In the genomic region with DNA sequence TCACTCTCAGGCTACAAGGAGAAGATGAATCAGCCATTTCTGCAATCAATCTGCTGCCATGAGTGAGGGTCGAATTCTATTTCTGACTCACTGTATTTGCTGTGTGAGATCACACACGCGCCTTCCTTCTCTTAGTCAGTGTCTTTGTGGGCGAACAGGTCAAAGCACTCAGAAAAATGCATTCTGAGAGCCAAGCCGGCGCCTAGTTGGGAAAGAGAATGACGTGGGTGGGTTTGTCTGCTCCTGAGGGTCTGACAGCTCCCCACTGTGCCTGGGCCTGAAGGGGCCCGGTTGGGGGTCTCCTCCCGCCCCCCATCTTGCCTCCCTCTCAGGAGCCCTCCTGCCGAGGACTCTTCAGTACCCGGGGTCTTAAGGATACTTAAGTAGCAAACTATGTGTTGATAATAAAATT, we compare ENCODE assay signal across 9 mouse cellular contexts.
DNase-seq lines count a peak whose midpoint lies in the region; ATAC-seq lines count a peak whose summit lies in the region.
"Had no signal": no experiment of that assay in that cellular context is flagged by ENCODE, and none has a peak within 500 bp of the region (broad histone marks: within the 10 kb centered on the region; RNA-seq: fewer than 3 reads in every experiment).

No protein-coding gene starts in this region.

- 5% methylated on average over 11 of the region's 11 CpGs for WGBS in heart, embryonic 13.5 days
- 14% methylated on average over 11 of the region's 11 CpGs for WGBS in hindbrain, embryonic 13.5 days
- WGBS in stomach, embryonic 15.5 days, result 12% methylated on average over 11 of the region's 11 CpGs

- H3K36me3 ChIP-seq in heart, embryonic 13.5 days, result no peaks in the 10 kb centered on the region
- no peaks in the 10 kb centered on the region for H3K36me3 ChIP-seq in hindbrain, embryonic 13.5 days
- H3K36me3 ChIP-seq in stomach, embryonic 15.5 days, result no peaks in the 10 kb centered on the region

- H3K27me3 ChIP-seq in heart, embryonic 13.5 days (replicated peaks), result 0 out of 2 replicates have a peak, but pooled peaks cover 4% of the 10 kb centered on the region
- H3K27me3 ChIP-seq in hindbrain, embryonic 13.5 days, result no peaks in the 10 kb centered on the region
- H3K27me3 ChIP-seq in stomach, embryonic 15.5 days (replicated peaks), result 0 out of 2 replicates have a peak, but pooled peaks cover 2% of the 10 kb centered on the region

- H3K9ac ChIP-seq in heart, embryonic 13.5 days, result peak overlapping the region; percentile 37; the same call in 1 of the 2 replicates
- H3K9ac ChIP-seq in hindbrain, embryonic 13.5 days, result peak overlapping the region; percentile 20
- no peak overlapping the region for H3K9ac ChIP-seq in stomach, embryonic 15.5 days

- no peak for ATAC-seq in heart, embryonic 13.5 days (ENCODE audit: extremely low read depth, insufficient number of reproducible peaks, low FRiP score, low TSS enrichment)
- no peak for ATAC-seq in hindbrain, embryonic 13.5 days (ENCODE audit: low FRiP score)
- no peak for ATAC-seq in stomach, embryonic 15.5 days (ENCODE audit: insufficient read depth, low FRiP score, low read depth)

- H3K4me1 ChIP-seq in heart, embryonic 13.5 days, result peaks cover 37% of the 10 kb centered on the region
- peaks cover 59% of the 10 kb centered on the region for H3K4me1 ChIP-seq in hindbrain, embryonic 13.5 days (replicated peaks)
- peaks cover 22% of the 10 kb centered on the region for H3K4me1 ChIP-seq in stomach, embryonic 15.5 days

- peak overlapping the region; percentile 33 for H3K27ac ChIP-seq in heart, embryonic 13.5 days (replicated peaks)
- H3K27ac ChIP-seq in hindbrain, embryonic 13.5 days, result peak overlapping the region; percentile 66
- H3K27ac ChIP-seq in stomach, embryonic 15.5 days, result 0 out of 2 replicates have a peak overlapping the region, but pooled peaks have one; percentile 18
- H3K27ac ChIP-seq: heart, adult 2 months had no signal

- no peak for DNase-seq in heart, postnatal 36 days
- DNase-seq in testis, postnatal 14 days (ENCODE audit: low spot score), result peak; percentile 3
- DNase-seq in testis, postnatal 10 days (ENCODE audit: low spot score), result no peak
- no peak for DNase-seq in thymus, postnatal 10 days (ENCODE audit: low spot score in 2 of 2)
- DNase-seq in gastrocnemius, adult 8-10 months (ENCODE audit: low spot score in 2 of 2), result no peak

- intact Hi-C loops in heart, postnatal 36 days (cut with DNase I), result no loop called here

- H3K4me3 ChIP-seq in heart, embryonic 13.5 days, result 0 out of 2 replicates have a peak overlapping the region, but pooled peaks have one; percentile 7
- no peak overlapping the region for H3K4me3 ChIP-seq in hindbrain, embryonic 13.5 days
- H3K4me3 ChIP-seq in stomach, embryonic 15.5 days (replicated peaks), result no peak overlapping the region
- H3K4me3 ChIP-seq: heart, adult 2 months had no signal

- H3K4me2 ChIP-seq in heart, embryonic 13.5 days, result peak overlapping the region; percentile 54
- H3K4me2 ChIP-seq in hindbrain, embryonic 13.5 days, result no peak overlapping the region
- H3K4me2 ChIP-seq in stomach, embryonic 15.5 days, result peak overlapping the region; percentile 27; the same call in 1 of the 2 replicates

- no peaks in the 10 kb centered on the region for H3K9me3 ChIP-seq in heart, embryonic 13.5 days
- no peaks in the 10 kb centered on the region for H3K9me3 ChIP-seq in hindbrain, embryonic 13.5 days
- H3K9me3 ChIP-seq in stomach, embryonic 15.5 days, result no peaks in the 10 kb centered on the region
